Mouse (Mus musculus) G1E-ER4 (cell line): ENCODE results near the gene Bahd1. TPM values are rescaled to one million over a fixed set of nuclear protein-coding genes. Genes with fewer than 3 reads are reported as not detected.

Experiments used
- GATA1 ChIP-seq: IDR thresholded peaks from one replicate; pipeline ENCODE4 v1.8.0; 2012; ENCODE audit warnings: low read length, inconsistent platforms
- polyA plus RNA-seq: library from polyadenylated mRNA; stranded (reverse); fragments of >175 nt; gene quantifications from 2 replicates; pipeline ENCODE4 v1.2.3, GENCODE M21; 2012

Bahd1 gene
- polyA plus RNA-seq, 1 experiment = 68.6 TPM

GRCm38 (mm10) chr2:118960413-118960812 is 60.2 kb downstream of the Bahd1 start:
- no peak for TF ChIP-seq GATA1

GRCm38 (mm10) chr2:118961546-118961945 is 61.4 kb downstream of the Bahd1 start:
- no peak for TF ChIP-seq GATA1

GRCm38 (mm10) chr2:118963007-118963675 is 63.0 kb downstream of the Bahd1 start:
- no peak for TF ChIP-seq GATA1

DNA sequence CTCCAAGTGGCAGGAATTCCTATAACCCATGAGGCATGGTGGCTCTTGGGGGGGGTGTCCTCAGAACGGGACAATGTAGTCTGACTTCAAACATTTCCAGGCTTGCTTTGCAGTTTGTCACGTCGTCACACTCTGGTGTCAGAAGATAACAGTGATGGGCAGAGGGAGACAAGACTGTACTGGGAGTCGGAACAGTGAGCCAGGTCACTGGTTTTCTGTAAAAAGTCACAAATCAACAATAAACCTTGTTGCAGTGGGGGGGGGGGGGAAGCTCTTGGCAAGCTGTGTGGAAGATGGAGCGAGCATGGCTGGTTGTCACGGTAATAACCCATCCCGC is 63.5 kb downstream of the Bahd1 start:
- no peak for TF ChIP-seq GATA1

DNA sequence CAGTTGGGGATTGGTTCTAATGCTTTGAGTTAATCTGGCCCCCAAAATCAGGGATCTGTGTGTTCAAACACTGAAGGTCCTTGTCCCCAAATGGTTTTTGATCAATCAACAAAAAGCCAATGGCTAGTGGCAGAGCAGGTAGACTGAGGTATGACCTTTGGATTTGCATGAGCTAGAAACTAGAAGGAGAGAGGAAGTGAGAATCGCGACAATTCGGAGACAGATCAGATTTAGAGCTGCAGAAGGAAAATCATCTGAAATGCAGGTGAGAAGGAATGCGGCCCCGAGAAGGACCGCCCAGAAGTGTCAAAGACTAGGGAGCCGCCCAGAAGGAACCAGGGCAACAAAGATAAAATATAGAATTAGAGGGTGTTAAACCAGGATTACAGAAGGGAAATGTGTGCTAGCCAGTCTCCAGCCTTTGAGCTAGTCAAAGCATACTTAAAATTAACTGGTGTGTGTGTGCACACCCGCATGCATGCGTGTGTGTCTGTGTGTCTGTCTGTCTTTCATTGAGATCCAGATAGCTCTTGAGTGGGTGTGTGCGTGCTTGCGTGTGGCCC is 69.5 kb downstream of the Bahd1 start:
- TF ChIP-seq GATA1 = no peak

GRCm38 (mm10) chr2:118972048-118972447 is 71.9 kb downstream of the Bahd1 start:
- no peak for TF ChIP-seq GATA1

DNA sequence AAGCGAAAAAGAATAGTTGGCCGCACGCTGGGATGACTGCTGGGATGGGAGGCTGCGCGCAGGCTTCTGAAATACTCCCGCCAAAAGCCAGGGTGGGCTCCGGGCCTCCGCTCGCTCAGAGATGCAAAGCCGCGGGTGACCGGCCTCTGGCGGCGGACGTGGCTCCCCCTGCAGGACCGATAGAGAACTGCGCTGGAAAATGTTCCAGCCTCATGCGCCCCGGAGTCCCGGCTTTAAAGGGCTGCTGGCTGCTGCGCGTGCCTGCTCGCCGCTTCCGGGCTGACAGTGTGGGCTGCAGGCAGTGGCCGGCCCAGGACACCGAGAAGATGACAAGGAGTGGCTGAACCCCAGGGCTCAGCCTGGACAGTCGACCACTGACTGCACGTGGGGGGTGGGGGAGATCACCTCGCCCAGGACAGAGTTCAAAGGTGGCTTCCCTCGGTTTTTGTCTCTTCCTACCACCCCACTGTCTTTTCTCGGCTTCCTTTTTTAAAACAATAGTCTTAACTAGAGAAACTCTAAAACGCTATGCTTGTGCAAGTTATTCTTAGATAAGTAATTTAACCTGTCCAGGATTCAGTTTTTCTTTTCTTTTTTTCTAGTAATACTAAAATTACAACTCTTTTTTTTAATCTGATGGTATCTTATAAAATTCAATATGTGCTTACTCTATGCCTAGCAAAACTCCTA is 72.7 kb downstream of the Bahd1 start:
- TF ChIP-seq GATA1 = no peak

Other genes with a start within 250 kb of the Bahd1 start
- gene Pak6, start 237.1 kb upstream of the Bahd1 start, polyA plus RNA-seq = 31.1 and 37.5 TPM in 2 replicates
- gene Ankrd63, start 196.4 kb upstream of the Bahd1 start, polyA plus RNA-seq = not detected in 2 replicates
- gene Plcb2, start 171.9 kb upstream of the Bahd1 start, polyA plus RNA-seq = 0.25 and 0.35 TPM in 2 replicates
- 19.7 and 23.8 TPM in 2 replicates for gene Inafm2, start 154.6 kb upstream of the Bahd1 start, polyA plus RNA-seq
- 0.03 TPM in 1 of 2 replicates, not detected in the other for gene Ccdc9b, start 137.7 kb upstream of the Bahd1 start, polyA plus RNA-seq
- gene Phgr1, start 127.6 kb upstream of the Bahd1 start, polyA plus RNA-seq = not detected in 2 replicates
- 0.02 and 0.03 TPM in 2 replicates for gene Disp2, start 120.7 kb upstream of the Bahd1 start, polyA plus RNA-seq
- gene Knstrn, start 86.4 kb upstream of the Bahd1 start, polyA plus RNA-seq = 100 and 129 TPM in 2 replicates
- gene Ivd, start 38.4 kb upstream of the Bahd1 start, polyA plus RNA-seq = 4.7 and 10.5 TPM in 2 replicates
- 6.0 and 9.3 TPM in 2 replicates for gene Chst14, start 26.1 kb downstream of the Bahd1 start, polyA plus RNA-seq
- gene Ccdc32, start 129.0 kb downstream of the Bahd1 start, polyA plus RNA-seq = 13.3 and 14.8 TPM in 2 replicates
- gene Rpusd2, start 134.4 kb downstream of the Bahd1 start, polyA plus RNA-seq = 5.8 and 7.1 TPM in 2 replicates
- gene Knl1, start 146.7 kb downstream of the Bahd1 start, polyA plus RNA-seq = 10.4 and 12.1 TPM in 2 replicates
- 32.6 and 40.6 TPM in 2 replicates for gene Rad51, start 212.4 kb downstream of the Bahd1 start, polyA plus RNA-seq